Mouse (Mus musculus): ENCODE measurements around the gene Cyth3.

GRCm38 (mm10) chr5:143629686-143630085, 7.4 kb downstream of the Cyth3 start:
- TF ChIP-seq CTCF (IDR thresholded peaks at IDR 0.05; ENCODE audit: control insufficient read depth, insufficient read depth, insufficient read length) = no peak
- no peak for TF ChIP-seq USF1 (IDR thresholded peaks at IDR 0.05; ENCODE audit: low read depth)
- TF ChIP-seq CEBPB (IDR thresholded peaks at IDR 0.05; ENCODE audit: low read depth) = no peak
- no peak for TF ChIP-seq MYOG (IDR thresholded peaks at IDR 0.05; ENCODE audit: control insufficient read depth, extremely low read depth, insufficient read length)
- no peak for TF ChIP-seq MAX (IDR thresholded peaks at IDR 0.05)
- TF ChIP-seq MYOD1 (IDR thresholded peaks at IDR 0.05; ENCODE audit: control insufficient read depth, insufficient read length, low read depth) = no peak
